Mouse (Mus musculus) midbrain, embryonic 14.5 days (tissue): ENCODE measurements around the gene Atp6v1g3. TPM values are rescaled to one million over a fixed set of nuclear protein-coding genes. Genes with fewer than 3 reads are reported as not detected.
A peak's percentile ranks its signal among the peaks of the same experiment; 100 is the strongest.

Experiments used
- ATAC-seq: fragments of 200-750 bp; cut with Nextera tagmentation; 2 replicates; pipeline ENCODE4 v1.8.0; 2017; ENCODE audit warnings: moderate number of reproducible peaks, moderate library complexity; ENCODE audit not compliant: low FRiP score, low TSS enrichment
- DNase-seq: peaks from one replicate; pipeline ENCODE4 v3.0.0-alpha.2; 2015
- H3K27ac ChIP-seq: fragments of 300-500 bp; sonication (generic); replicated peaks from 2 replicates; pipeline ENCODE4 v1.5.1; 2014; ENCODE audit warnings: mild to moderate bottlenecking, low read depth, low read length, moderate library complexity
- H3K27me3 ChIP-seq: fragments of 300-500 bp; sonication (generic); 2 replicates; pipeline ENCODE4 v1.6.1; 2014; ENCODE audit warnings: low read length, control low read depth, mixed read lengths; ENCODE audit not compliant: control insufficient read depth, insufficient read depth
- H3K36me3 ChIP-seq: fragments of 300-500 bp; sonication (generic); 2 replicates; pipeline ENCODE4 v1.6.1; 2014; ENCODE audit warnings: low read length, control low read depth; ENCODE audit not compliant: control insufficient read depth, insufficient read depth
- H3K4me1 ChIP-seq: fragments of 300-500 bp; sonication (generic); 2 replicates; pipeline ENCODE4 v1.6.1; 2014; ENCODE audit warnings: mild to moderate bottlenecking, antibody characterized with exemption, low read length, control low read depth; ENCODE audit not compliant: control insufficient read depth, insufficient read depth
- H3K4me2 ChIP-seq: fragments of 300-500 bp; sonication (generic); 2 replicates; pipeline ENCODE4 v1.6.1; 2014; ENCODE audit warnings: mild to moderate bottlenecking, low read length, moderate library complexity
- H3K4me3 ChIP-seq: fragments of 300-500 bp; sonication (generic); replicated peaks from 2 replicates; pipeline ENCODE4 v1.5.1; 2014; ENCODE audit warnings: low read depth, low read length
- H3K9ac ChIP-seq: fragments of 300-500 bp; sonication (generic); replicated peaks from 2 replicates; pipeline ENCODE4 v1.6.1; 2014; ENCODE audit warnings: mild to moderate bottlenecking, low read length, moderate library complexity
- H3K9me3 ChIP-seq: fragments of 300-500 bp; sonication (generic); 2 replicates; pipeline ENCODE4 v1.6.1; 2016; ENCODE audit warnings: low read length, control low read depth, mixed read lengths; ENCODE audit not compliant: control insufficient read depth
- WGBS: fragments of 180-500 bp; shearing (Covaris S2); extraction: QIAGEN DNeasy Blood & Tissue Kit; methylation state at CpG from one replicate; pipeline ENCODE4 v1.1.7; 2014; 5-methylcytosine and 5-hydroxymethylcytosine counted together
- polyA plus RNA-seq: library from polyadenylated mRNA; unstranded; fragments of >200 nt; fragmentation: Nextera tagmentation; extraction: Ambion mirVana; gene quantifications from 2 replicates; pipeline ENCODE4 v1.2.1, GENCODE M21; 2014

The Atp6v1g3 gene
- polyA plus RNA-seq, 1 experiment from 2014 or later: not detected

- 70% methylated on average over 5 of the region's 5 CpGs for WGBS
- no peak overlapping the region for H3K4me2 ChIP-seq
- peak; percentile 22 for DNase-seq
- no peaks in the 10 kb centered on the region for H3K27me3 ChIP-seq
- no peak overlapping the region for H3K4me3 ChIP-seq
- H3K4me1 ChIP-seq: no peaks in the 10 kb centered on the region
- no peaks in the 10 kb centered on the region for H3K9me3 ChIP-seq
- no peak for ATAC-seq
- H3K36me3 ChIP-seq: no peaks in the 10 kb centered on the region
- H3K9ac ChIP-seq: no peak overlapping the region
- H3K27ac ChIP-seq: no peak overlapping the region
Measured at GRCm38 (mm10) chr1:138275859-138276258, 2.3 kb downstream of the Atp6v1g3 start.

- no peak overlapping the region for H3K4me3 ChIP-seq
- no peak for ATAC-seq
- no peak overlapping the region for H3K4me2 ChIP-seq
- no peak overlapping the region for H3K9ac ChIP-seq
- no peaks in the 10 kb centered on the region for H3K9me3 ChIP-seq
- H3K36me3 ChIP-seq: no peaks in the 10 kb centered on the region
- H3K4me1 ChIP-seq: no peaks in the 10 kb centered on the region
- WGBS: 57% methylated on average over 6 of the region's 6 CpGs
- DNase-seq: peak; percentile 4
- H3K27ac ChIP-seq: no peak overlapping the region
- no peaks in the 10 kb centered on the region for H3K27me3 ChIP-seq
Measured at GRCm38 (mm10) chr1:138281139-138281538, 7.6 kb downstream of the Atp6v1g3 start.

- no peaks in the 10 kb centered on the region for H3K27me3 ChIP-seq
- no peak overlapping the region for H3K27ac ChIP-seq
- DNase-seq (peak; percentile 42), ATAC-seq (no peak)
- no peak overlapping the region for H3K4me2 ChIP-seq
- H3K9me3 ChIP-seq: no peaks in the 10 kb centered on the region
- H3K4me1 ChIP-seq: no peaks in the 10 kb centered on the region
- H3K36me3 ChIP-seq: no peaks in the 10 kb centered on the region
- 88% methylated on average over 3 of the region's 3 CpGs for WGBS
- H3K4me3 ChIP-seq: no peak overlapping the region
- H3K9ac ChIP-seq: no peak overlapping the region
Measured at GRCm38 (mm10) chr1:138282413-138283141, 9.0 kb downstream of the Atp6v1g3 start.

GRCm38 (mm10) chr1:138287665-138288064 lies 14.1 kb downstream of the Atp6v1g3 start:
- Histone ChIP-seq H3K4me2 (no peak overlapping the region), H3K27me3 (no peaks in the 10 kb centered on the region), H3K36me3 (no peaks in the 10 kb centered on the region), H3K9ac (no peak overlapping the region), H3K4me1 (0 out of 2 replicates have a peak, but pooled peaks cover 3% of the 10 kb centered on the region), H3K4me3 (no peak overlapping the region), H3K27ac (no peak overlapping the region), H3K9me3 (no peaks in the 10 kb centered on the region)
- no peak for DNase-seq
- ATAC-seq: no peak
- 88% methylated on average over 4 of the region's 4 CpGs for WGBS

- Histone ChIP-seq H3K9me3 (no peaks in the 10 kb centered on the region), H3K4me1 (0 out of 2 replicates have a peak, but pooled peaks cover 3% of the 10 kb centered on the region), H3K36me3 (no peaks in the 10 kb centered on the region), H3K4me2 (no peak overlapping the region), H3K27me3 (no peaks in the 10 kb centered on the region), H3K27ac (no peak overlapping the region), H3K9ac (no peak overlapping the region), H3K4me3 (no peak overlapping the region)
- ATAC-seq (no peak), DNase-seq (no peak)
- WGBS: 57% methylated on average over 1 of the region's 1 CpGs
Measured at GRCm38 (mm10) chr1:138288721-138289120, 15.2 kb downstream of the Atp6v1g3 start.

- H3K9me3 ChIP-seq: no peaks in the 10 kb centered on the region
- H3K27me3 ChIP-seq: no peaks in the 10 kb centered on the region
- 57% methylated on average over 7 of the region's 7 CpGs for WGBS
- no peak overlapping the region for H3K9ac ChIP-seq
- no peaks in the 10 kb centered on the region for H3K36me3 ChIP-seq
- H3K27ac ChIP-seq: no peak overlapping the region
- H3K4me3 ChIP-seq: no peak overlapping the region
- DNase-seq: peak; percentile 6
- no peak overlapping the region for H3K4me2 ChIP-seq
- H3K4me1 ChIP-seq: 0 out of 2 replicates have a peak, but pooled peaks cover 3% of the 10 kb centered on the region
- ATAC-seq: no peak
Measured at GRCm38 (mm10) chr1:138289455-138290425, 16.2 kb downstream of the Atp6v1g3 start.

- ATAC-seq (no peak), DNase-seq (no peak)
- Histone ChIP-seq H3K27me3 (no peaks in the 10 kb centered on the region), H3K36me3 (no peaks in the 10 kb centered on the region), H3K4me3 (no peak overlapping the region), H3K9ac (no peak overlapping the region), H3K4me2 (no peak overlapping the region), H3K9me3 (no peaks in the 10 kb centered on the region), H3K27ac (no peak overlapping the region), H3K4me1 (0 out of 2 replicates have a peak, but pooled peaks cover 3% of the 10 kb centered on the region)
- WGBS: 93% methylated on average over 5 of the region's 5 CpGs
Measured at GRCm38 (mm10) chr1:138291463-138291862, 17.9 kb downstream of the Atp6v1g3 start.

- no peak for DNase-seq
- WGBS: 87% methylated on average over 5 of the region's 5 CpGs
- no peak overlapping the region for H3K9ac ChIP-seq
- H3K36me3 ChIP-seq: no peaks in the 10 kb centered on the region
- H3K4me2 ChIP-seq: no peak overlapping the region
- no peaks in the 10 kb centered on the region for H3K9me3 ChIP-seq
- no peak overlapping the region for H3K27ac ChIP-seq
- no peaks in the 10 kb centered on the region for H3K4me1 ChIP-seq
- H3K27me3 ChIP-seq: no peaks in the 10 kb centered on the region
- no peak overlapping the region for H3K4me3 ChIP-seq
- ATAC-seq: no peak
Measured at GRCm38 (mm10) chr1:138294487-138294886, 20.9 kb downstream of the Atp6v1g3 start.
